Mouse (Mus musculus) MEL (cell line): ENCODE measurements around the gene Rdh16. TPM values are rescaled to one million over a fixed set of nuclear protein-coding genes. Genes with fewer than 3 reads are reported as not detected.

Experiments used
- DNase-seq: peaks from one replicate; pipeline ENCODE4 v3.0.0; 2011; ENCODE audit warnings: low read depth, low spot score
- H3K27ac ChIP-seq: 2 replicates; pipeline ENCODE4 v1.5.1; 2012; ENCODE audit warnings: low read depth, mild to moderate bottlenecking, control low read depth, low read length, moderate library complexity; ENCODE audit not compliant: control insufficient read depth
- H3K27me3 ChIP-seq, 2 experiments: fragments of 150-350 bp in 1 of 2; sonication (generic) in 1 of 2; 2 replicates each; pipeline ENCODE4 v1.6.1; 2012; ENCODE audit warnings: low read length in 2 of 2, mild to moderate bottlenecking in 2 of 2, improper control_type of control experiment in 1 of 2, moderate library complexity in 1 of 2; ENCODE audit not compliant: insufficient read depth in 2 of 2, control insufficient read depth in 1 of 2
- H3K36me3 ChIP-seq, 2 experiments: 2 replicates each; pipeline ENCODE4 v1.6.1; 2012 to 2014; ENCODE audit warnings: low read length in 2 of 2, improper control_type of control experiment in 1 of 2, inconsistent platforms in 1 of 2, mild to moderate bottlenecking in 1 of 2; ENCODE audit not compliant: insufficient read depth in 2 of 2, control insufficient read depth in 1 of 2
- H3K4me1 ChIP-seq, 2 experiments: fragments of 150-350 bp in 1 of 2; sonication (generic) in 1 of 2; 2 replicates each; pipeline ENCODE4 v1.6.1; 2012; ENCODE audit warnings: low read length in 2 of 2, improper control_type of control experiment in 1 of 2, mild to moderate bottlenecking in 1 of 2; ENCODE audit not compliant: insufficient read depth in 2 of 2, control insufficient read depth in 1 of 2
- H3K4me3 ChIP-seq, 2 experiments: fragments of 150-350 bp in 1 of 2; sonication (generic) in 1 of 2; 2 replicates each; pipeline ENCODE4 v1.5.1; 2012; ENCODE audit warnings: low read depth in 2 of 2, low read length in 2 of 2, mild to moderate bottlenecking in 2 of 2, moderate library complexity in 2 of 2, control low read depth in 1 of 2, improper control_type of control experiment in 1 of 2; ENCODE audit not compliant: control insufficient read depth in 1 of 2, insufficient read depth in 1 of 2
- H3K79me2 ChIP-seq: 2 replicates; pipeline ENCODE4 v1.6.1; 2012; ENCODE audit warnings: mild to moderate bottlenecking, low read length, moderate library complexity; ENCODE audit not compliant: control insufficient read depth, poor library complexity, insufficient read depth
- H3K9ac ChIP-seq: 2 replicates; pipeline ENCODE4 v1.6.1; 2012; ENCODE audit warnings: low read depth, mild to moderate bottlenecking, control low read depth, low read length, moderate library complexity; ENCODE audit not compliant: control insufficient read depth, poor library complexity, severe bottlenecking
- H3K9me3 ChIP-seq: fragments of 150-350 bp; sonication (generic); replicated peaks from 2 replicates; pipeline ENCODE4 v1.6.1; 2012; ENCODE audit warnings: mild to moderate bottlenecking, low read length, improper control_type of control experiment, moderate library complexity; ENCODE audit not compliant: insufficient read depth
- CTCF ChIP-seq, 3 experiments: IDR thresholded peaks in 2 of 3; conservative IDR thresholded peaks in 1 of 3; 2 replicates each; pipeline ENCODE4 v1.5.1; 2011 to 2012; ENCODE audit warnings: low read length in 3 of 3, low read depth in 2 of 3, mild to moderate bottlenecking in 2 of 3, improper control_type of control experiment in 1 of 3, inconsistent platforms in 1 of 3, mixed read lengths in 1 of 3, moderate library complexity in 1 of 3; ENCODE audit not compliant: control insufficient read depth in 1 of 3, insufficient read depth in 1 of 3, poor library complexity in 1 of 3, severe bottlenecking in 1 of 3
- E2F4 ChIP-seq: IDR thresholded peaks from 2 replicates; pipeline ENCODE4 v1.6.1; 2011; ENCODE audit warnings: low read depth, low read length, improper control_type of control experiment, borderline replicate concordance
- ETS1 ChIP-seq: IDR thresholded peaks from 2 replicates; pipeline ENCODE4 v1.6.1; 2012; ENCODE audit warnings: low read depth, mild to moderate bottlenecking, inconsistent platforms, low read length, improper control_type of control experiment, moderate library complexity
- GABPA ChIP-seq: IDR thresholded peaks from 2 replicates; pipeline ENCODE4 v1.6.1; 2012; ENCODE audit warnings: low read depth, mild to moderate bottlenecking, inconsistent platforms, low read length, improper control_type of control experiment, moderate library complexity
- GATA1 ChIP-seq: IDR thresholded peaks from 2 replicates; pipeline ENCODE4 v1.6.1; 2011; ENCODE audit warnings: low read depth, low read length, improper control_type of control experiment
- HCFC1 ChIP-seq: IDR thresholded peaks from 2 replicates; pipeline ENCODE4 v1.6.1; 2012; ENCODE audit warnings: low read depth, mild to moderate bottlenecking, inconsistent platforms, low read length, improper control_type of control experiment, moderate library complexity
- JUND ChIP-seq: IDR thresholded peaks from 2 replicates; pipeline ENCODE4 v1.6.1; 2011; ENCODE audit warnings: low read depth, mild to moderate bottlenecking, improper control_type of control experiment, low read length
- MAX ChIP-seq: IDR thresholded peaks from 2 replicates; pipeline ENCODE4 v1.6.1; 2011; ENCODE audit warnings: low read length, improper control_type of control experiment
- MEF2A ChIP-seq: IDR thresholded peaks from 2 replicates; pipeline ENCODE4 v1.6.1; 2014; ENCODE audit warnings: low read depth, mild to moderate bottlenecking, inconsistent platforms, low read length, improper control_type of control experiment; ENCODE audit not compliant: poor library complexity, insufficient replicate concordance, severe bottlenecking; ENCODE audit errors: extremely low read depth
- NELFE ChIP-seq: IDR thresholded peaks from 2 replicates; pipeline ENCODE4 v1.6.1; 2011; ENCODE audit warnings: low read depth, low read length, improper control_type of control experiment
- NRF1 ChIP-seq: IDR thresholded peaks from 2 replicates; pipeline ENCODE4 v1.6.1; 2014; ENCODE audit warnings: low read depth, mild to moderate bottlenecking, inconsistent platforms, low read length, improper control_type of control experiment, moderate library complexity; ENCODE audit not compliant: poor library complexity, insufficient read depth, severe bottlenecking
- POLR2A ChIP-seq, 2 experiments: IDR thresholded peaks; 2 replicates each; pipeline ENCODE4 v1.6.1; 2011 to 2012; ENCODE audit warnings: low read length in 2 of 2, mild to moderate bottlenecking in 2 of 2, control low read depth in 1 of 2, improper control_type of control experiment in 1 of 2, low read depth in 1 of 2, moderate library complexity in 1 of 2; ENCODE audit not compliant: control insufficient read depth in 1 of 2, insufficient read depth in 1 of 2, poor library complexity in 1 of 2
- POLR2AphosphoS2 ChIP-seq: IDR thresholded peaks from 2 replicates; pipeline ENCODE4 v1.6.1; 2011; ENCODE audit warnings: low read length, improper control_type of control experiment
- RAD21 ChIP-seq: IDR thresholded peaks from 2 replicates; pipeline ENCODE4 v1.6.1; 2011; ENCODE audit warnings: mild to moderate bottlenecking, low read depth, low read length, improper control_type of control experiment
- RCOR1 ChIP-seq: IDR thresholded peaks from 2 replicates; pipeline ENCODE4 v1.6.1; 2012; ENCODE audit warnings: low read depth, mild to moderate bottlenecking, inconsistent platforms, low read length, improper control_type of control experiment
- SIN3A ChIP-seq: IDR thresholded peaks from 2 replicates; pipeline ENCODE4 v1.6.1; 2012; ENCODE audit warnings: low read length, improper control_type of control experiment, inconsistent platforms
- SMC3 ChIP-seq: IDR thresholded peaks from 2 replicates; pipeline ENCODE4 v1.6.1; 2011; ENCODE audit warnings: low read depth, low read length, improper control_type of control experiment
- TAL1 ChIP-seq: IDR thresholded peaks from 2 replicates; pipeline ENCODE4 v1.6.1; 2012; ENCODE audit warnings: mild to moderate bottlenecking, inconsistent platforms, low read length, moderate library complexity, mixed read lengths
- TBP ChIP-seq: IDR thresholded peaks from 2 replicates; pipeline ENCODE4 v1.8.0; 2011; ENCODE audit warnings: low read depth, low read length, improper control_type of control experiment
- TCF12 ChIP-seq: IDR thresholded peaks from 2 replicates; pipeline ENCODE4 v1.6.1; 2014; ENCODE audit warnings: low read depth, mild to moderate bottlenecking, inconsistent platforms, low read length, improper control_type of control experiment, moderate library complexity
- UBTF ChIP-seq: IDR thresholded peaks from 2 replicates; pipeline ENCODE4 v1.6.1; 2012; ENCODE audit warnings: low read depth, mild to moderate bottlenecking, inconsistent platforms, low read length, improper control_type of control experiment, moderate library complexity, borderline replicate concordance; ENCODE audit not compliant: insufficient read depth
- ZC3H11A ChIP-seq: IDR thresholded peaks from 2 replicates; pipeline ENCODE4 v1.6.1; 2012; ENCODE audit warnings: low read depth, mild to moderate bottlenecking, inconsistent platforms, low read length, improper control_type of control experiment
- ZKSCAN1 ChIP-seq: IDR thresholded peaks from 2 replicates; pipeline ENCODE4 v1.6.1; 2012; ENCODE audit warnings: low read depth, mild to moderate bottlenecking, inconsistent platforms, low read length, improper control_type of control experiment, moderate library complexity
- ZMIZ1 ChIP-seq: IDR thresholded peaks from 2 replicates; pipeline ENCODE4 v1.6.1; 2012; ENCODE audit warnings: low read depth, mild to moderate bottlenecking, inconsistent platforms, low read length, improper control_type of control experiment, moderate library complexity
- ZNF384 ChIP-seq: IDR thresholded peaks from 2 replicates; pipeline ENCODE4 v1.6.1; 2012; ENCODE audit warnings: low read depth, mild to moderate bottlenecking, inconsistent platforms, low read length, improper control_type of control experiment
- polyA plus RNA-seq, 2 experiments: library from polyadenylated mRNA; stranded (reverse) in 1 of 2; unstranded in 1 of 2; fragments of >175 nt in 1 of 2; fragments of >200 nt in 1 of 2; gene quantifications; 2 replicates each; pipeline versions ENCODE4 v1.2.1 to v1.2.4; 2012; ENCODE audit warnings: low replicate concordance in 2 of 2, low read depth in 1 of 2; ENCODE audit not compliant: insufficient read length in 2 of 2, insufficient read depth in 1 of 2, missing spikeins in 1 of 2
- total RNA-seq: library from RNA; depleted of rRNA; stranded (reverse); fragments of 300-350 nt; gene quantifications from 2 replicates; pipeline ENCODE4 v1.2.3, GENCODE M21; 2012

Gene Rdh16
- total and polyA plus RNA-seq, 3 experiments, result not detected

DNA sequence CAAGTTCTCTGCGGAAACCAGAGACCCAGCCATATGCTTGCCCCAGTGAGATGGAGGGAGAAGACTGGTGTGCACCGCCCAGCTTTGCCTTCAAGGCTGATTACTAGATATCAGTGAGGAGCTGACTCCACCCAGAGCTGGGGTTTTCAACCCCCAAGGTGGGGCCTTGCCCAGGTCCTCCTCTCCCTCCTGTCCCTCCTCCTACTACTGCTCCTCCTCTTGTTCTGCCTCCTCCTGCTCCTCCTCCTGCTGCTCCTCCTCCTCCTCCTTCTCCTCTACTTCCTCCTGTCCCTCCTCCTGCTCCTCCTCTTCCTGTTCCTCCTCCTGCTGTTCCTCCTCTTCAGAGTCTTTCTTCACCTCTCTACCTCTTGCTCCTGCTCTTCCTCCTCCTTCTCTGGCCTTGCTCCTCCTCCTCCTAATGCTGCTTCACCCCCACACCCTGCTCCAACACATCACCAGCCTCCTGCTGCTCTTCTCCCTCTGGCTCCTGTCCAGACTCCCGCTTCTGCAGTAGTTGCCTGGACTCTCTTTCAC is 78.3 kb downstream of the Rdh16 start (continued):
- no peak for TF ChIP-seq TCF12
- no peak for TF ChIP-seq MEF2A
- TF ChIP-seq MAX, result 0 out of 2 replicates have a peak, but pooled peaks have one; percentile 22
- no peak for TF ChIP-seq GABPA
- TF ChIP-seq SIN3A, result peak; percentile 19; the same call in 1 of the 2 replicates
- no peak for TF ChIP-seq E2F4
- no peak for TF ChIP-seq ZNF384
- TF ChIP-seq ZC3H11A, result no peak
- peak; percentile 78 for TF ChIP-seq TBP
- no peak for TF ChIP-seq ZMIZ1
- TF ChIP-seq CTCF (IDR thresholded peaks at IDR 0.05 in 2 of 3, conservative IDR thresholded peaks at IDR 0.05 in 1 of 3; ENCODE audit: control insufficient read depth in 1 of 3, insufficient read depth in 1 of 3, low read depth in 2 of 3, low read length in 3 of 3, poor library complexity in 1 of 3, severe bottlenecking in 1 of 3), result no peak
- no peak for TF ChIP-seq TAL1
- no peak for TF ChIP-seq ETS1
- no peak for TF ChIP-seq UBTF
- TF ChIP-seq HCFC1, result peak; percentile 66; the same call in 1 of the 2 replicates
- peak in 1 of 2 experiments; percentile 60; a peak in 2 of 4 replicates for TF ChIP-seq POLR2A (IDR thresholded peaks at IDR 0.05; ENCODE audit: control insufficient read depth in 1 of 2, insufficient read depth in 1 of 2, low read depth in 1 of 2, low read length in 2 of 2, poor library complexity in 1 of 2)
- TF ChIP-seq ZKSCAN1, result no peak
- no peak for TF ChIP-seq SMC3

DNA sequence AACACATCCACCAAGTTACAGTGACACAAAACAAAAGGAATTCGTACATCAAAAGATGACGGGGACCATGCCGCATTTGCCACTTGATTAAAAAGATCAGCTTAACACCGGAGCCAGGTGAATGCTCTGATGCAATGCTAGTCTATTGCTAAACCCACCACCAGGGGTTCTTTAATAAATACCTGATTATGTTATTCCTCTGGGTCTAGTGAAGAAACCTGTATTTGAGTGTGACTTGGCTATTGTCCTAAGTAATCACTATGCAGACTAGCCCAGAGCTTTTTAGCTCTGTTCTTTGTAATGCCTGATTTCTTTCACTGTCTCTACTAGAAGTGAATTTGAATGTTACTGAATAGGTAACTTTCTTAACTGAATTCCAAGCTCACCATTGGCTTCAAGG is 80.1 kb downstream of the Rdh16 start:
- H3K4me1 ChIP-seq, result peaks cover 6 to 16% of the 10 kb centered on the region in 2 experiments
- no peak for DNase-seq
- no peaks in the 10 kb centered on the region; a peak in 1 of 4 replicates for H3K27me3 ChIP-seq

More for the DNA sequence above, 80.1 kb downstream of the Rdh16 start:
- Histone ChIP-seq H3K9me3 (no peaks in the 10 kb centered on the region), H3K4me3 (no peak overlapping the region), H3K9ac (no peak overlapping the region), H3K79me2 (no peaks in the 10 kb centered on the region), H3K36me3 (peaks cover 0 to 9% of the 10 kb centered on the region in 2 experiments; a peak in 2 of 4 replicates), H3K27ac (no peak overlapping the region)
- TF ChIP-seq GATA1 (no peak), NELFE (no peak), POLR2AphosphoS2 (no peak), E2F4 (no peak), RAD21 (no peak), NRF1 (no peak), SMC3 (no peak), TCF12 (no peak), JUND (no peak), MAX (no peak), GABPA (no peak), RCOR1 (no peak), ZMIZ1 (no peak), ETS1 (no peak), MEF2A (no peak), TAL1 (no peak)
- TF ChIP-seq, all 39 proteins: peak for 0
